Mouse (Mus musculus) cerebellum, adult 2 months (tissue): ENCODE measurements around the gene Etnppl. TPM values are rescaled to one million over a fixed set of nuclear protein-coding genes. Genes with fewer than 3 reads are reported as not detected.

Experiments
- DNase-seq, 2 experiments: peaks; one replicate each; pipeline ENCODE4 v3.0.0; 2021
- H3K27ac ChIP-seq: fragments of 200-500 bp; 2 replicates; pipeline ENCODE4 v1.5.1; 2012; ENCODE audit warnings: low read length, control low read depth, inconsistent platforms; ENCODE audit not compliant: insufficient read depth
- H3K27me3 ChIP-seq: fragments of 200-500 bp; 2 replicates; pipeline ENCODE4 v1.6.1; 2012; ENCODE audit warnings: inconsistent platforms, mild to moderate bottlenecking, low read length, moderate library complexity; ENCODE audit not compliant: control insufficient read depth, insufficient read depth
- H3K4me1 ChIP-seq: fragments of 200-500 bp; 2 replicates; pipeline ENCODE4 v1.6.1; 2011; ENCODE audit warnings: low read length; ENCODE audit not compliant: control insufficient read depth, insufficient read depth
- H3K4me3 ChIP-seq: fragments of 200-500 bp; replicated peaks from 2 replicates; pipeline ENCODE3; 2011; ENCODE audit warnings: mild to moderate bottlenecking, low read depth, low read length, control low read depth; ENCODE audit not compliant: insufficient read depth
- CTCF ChIP-seq: fragments of 200-500 bp; IDR thresholded peaks from 2 replicates; pipeline ENCODE4 v1.5.1; 2011; ENCODE audit warnings: low read depth, mild to moderate bottlenecking, control low read depth, low read length, moderate library complexity, borderline replicate concordance; ENCODE audit not compliant: insufficient read depth
- POLR2A ChIP-seq: fragments of 200-500 bp; IDR thresholded peaks from 2 replicates; pipeline ENCODE4 v1.6.1; 2011; ENCODE audit warnings: low read length, control low read depth, borderline replicate concordance; ENCODE audit not compliant: insufficient read depth
- WGBS: fragments of 180-500 bp; shearing (Covaris S2); methylation state at CpG from one replicate; pipeline ENCODE4 v1.1.7; 2018; 5-methylcytosine and 5-hydroxymethylcytosine counted together
- polyA plus RNA-seq: library from polyadenylated mRNA; depleted of rRNA; stranded (reverse); fragments of >200 nt; gene quantifications from 2 replicates; pipeline ENCODE4 v1.2.3, GENCODE M21; 2012

Etnppl gene
- polyA plus RNA-seq, 1 experiment, result 35.0 TPM

GRCm38 (mm10) chr3:130646110-130646810, 29.0 kb downstream of the Etnppl start:
- Histone ChIP-seq H3K27me3 (no peaks in the 10 kb centered on the region), H3K27ac (no peak overlapping the region), H3K4me3 (no peak overlapping the region), H3K4me1 (no peaks in the 10 kb centered on the region)
- DNase-seq, result no peak
- WGBS, result 74% methylated on average over 11 of the region's 11 CpGs
- TF ChIP-seq POLR2A, result no peak
- no peak for TF ChIP-seq CTCF

GRCm38 (mm10) chr3:130649569-130649968, 32.3 kb downstream of the Etnppl start:
- TF ChIP-seq POLR2A, result no peak
- no peak for TF ChIP-seq CTCF
- 60% methylated on average over 6 of the region's 6 CpGs for WGBS
- DNase-seq, result no peak

GRCm38 (mm10) chr3:130660619-130661018, 43.4 kb downstream of the Etnppl start:
- Histone ChIP-seq H3K4me1 (no peaks in the 10 kb centered on the region), H3K27ac (no peak overlapping the region), H3K4me3 (no peak overlapping the region), H3K27me3 (no peaks in the 10 kb centered on the region)
- no peak for TF ChIP-seq POLR2A
- no peak for TF ChIP-seq CTCF
- no peak for DNase-seq
- 68% methylated on average over 6 of the region's 6 CpGs for WGBS

More at GRCm38 (mm10) chr3:130649569-130649968, 32.3 kb downstream of the Etnppl start:
- H3K4me3 ChIP-seq, result no peak overlapping the region
- H3K4me1 ChIP-seq, result no peaks in the 10 kb centered on the region
- H3K27me3 ChIP-seq, result no peaks in the 10 kb centered on the region
- no peak overlapping the region; the same call in 1 of the 2 replicates for H3K27ac ChIP-seq

GRCm38 (mm10) chr3:130662496-130662895, 45.2 kb downstream of the Etnppl start:
- no peak for DNase-seq
- no peaks in the 10 kb centered on the region for H3K4me1 ChIP-seq
- H3K4me3 ChIP-seq, result no peak overlapping the region
- H3K27me3 ChIP-seq, result no peaks in the 10 kb centered on the region
- over 99% methylated on average over 3 of the region's 3 CpGs for WGBS
- TF ChIP-seq CTCF (no peak), POLR2A (no peak)
- no peak overlapping the region for H3K27ac ChIP-seq

GRCm38 (mm10) chr3:130671291-130671690, 54.0 kb downstream of the Etnppl start:
- Histone ChIP-seq H3K4me3 (no peak overlapping the region), H3K27me3 (no peaks in the 10 kb centered on the region), H3K4me1 (no peaks in the 10 kb centered on the region; the same call in 1 of the 2 replicates), H3K27ac (no peak overlapping the region)
- no peak for TF ChIP-seq CTCF
- TF ChIP-seq POLR2A, result no peak
- no peak for DNase-seq
- 19% methylated on average over 14 of the region's 14 CpGs for WGBS

- no peak overlapping the region for H3K27ac ChIP-seq
- H3K4me3 ChIP-seq, result no peak overlapping the region
- TF ChIP-seq POLR2A (no peak), CTCF (no peak)
- no peaks in the 10 kb centered on the region for H3K27me3 ChIP-seq
- no peaks in the 10 kb centered on the region for H3K4me1 ChIP-seq
- DNase-seq, result no peak
- WGBS, result 94% methylated on average over 19 of the region's 19 CpGs
Observed at GRCm38 (mm10) chr3:130677671-130678460, 60.6 kb downstream of the Etnppl start.

- WGBS, result 91% methylated on average over 2 of the region's 2 CpGs
- Histone ChIP-seq H3K27ac (no peak overlapping the region), H3K4me3 (no peak overlapping the region), H3K27me3 (no peaks in the 10 kb centered on the region), H3K4me1 (no peaks in the 10 kb centered on the region)
- DNase-seq, result no peak
- TF ChIP-seq CTCF (no peak), POLR2A (no peak)
Observed at GRCm38 (mm10) chr3:130681226-130681625, 64.0 kb downstream of the Etnppl start.

GRCm38 (mm10) chr3:130682183-130682582, 64.9 kb downstream of the Etnppl start:
- Histone ChIP-seq H3K4me1 (no peaks in the 10 kb centered on the region), H3K27me3 (no peaks in the 10 kb centered on the region), H3K27ac (no peak overlapping the region), H3K4me3 (no peak overlapping the region)
- TF ChIP-seq CTCF, result no peak
- TF ChIP-seq POLR2A, result no peak
- WGBS, result 62% methylated on average over 9 of the region's 9 CpGs
- DNase-seq, result no peak
